Mouse (Mus musculus) heart, postnatal 14 days (tissue): ENCODE data around the gene Sipa1. TPM values are rescaled to one million over a fixed set of nuclear protein-coding genes. Genes with fewer than 3 reads are reported as not detected.

ENCODE experiments used
- DNase-seq, 2 experiments: peaks; one replicate each; pipeline ENCODE4 v3.0.0; 2021 to 2022
- intact Hi-C: fragments of 180-260 bp; cut with DNase I; formaldehyde crosslinking; loops from one replicate; pipeline ENCODE4 v1.15.1; 2025
- total RNA-seq, 2 experiments: library from RNA; stranded (reverse); gene quantifications; 2 replicates each; pipeline ENCODE4 v1.2.3; 2021

Gene Sipa1
- total RNA-seq, 2 experiments from 2014 or later, result 32.7 to 33.8 TPM

- intact Hi-C loops, result no loop called here
Observed at GRCm38 (mm10) chr19:5649298-5649741, 14.2 kb downstream of the Sipa1 start.

GRCm38 (mm10) chr19:5648401-5649297 is 14.9 kb downstream of the Sipa1 start:
- DNase-seq, result peak; percentile 83 to 85
- intact Hi-C loops, result no loop called here

More at GRCm38 (mm10) chr19:5649298-5649741, 14.2 kb downstream of the Sipa1 start:
- peak; percentile 59 to 70 for DNase-seq

DNA sequence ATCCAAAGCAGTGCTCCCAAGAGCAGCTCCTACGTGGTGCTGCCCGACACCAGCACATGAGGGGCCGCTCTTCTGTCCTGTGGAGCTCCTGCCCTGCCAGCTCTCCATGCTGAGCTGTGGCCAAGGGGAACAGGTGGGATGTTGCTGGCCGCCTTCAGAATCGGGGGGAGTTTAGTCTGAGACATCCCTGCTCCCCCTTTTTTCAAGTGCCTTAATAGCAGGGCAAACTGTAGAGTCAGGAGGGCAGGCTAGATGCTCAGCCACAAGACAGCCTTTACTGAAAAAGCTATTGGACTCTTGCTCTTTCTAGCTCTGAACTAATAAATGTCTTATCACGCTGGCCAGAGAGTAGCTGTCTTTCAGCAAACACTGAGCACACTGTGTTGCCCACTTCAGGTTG is 15.7 kb downstream of the Sipa1 start:
- no peak for DNase-seq
- intact Hi-C loops, result no loop called here

DNA sequence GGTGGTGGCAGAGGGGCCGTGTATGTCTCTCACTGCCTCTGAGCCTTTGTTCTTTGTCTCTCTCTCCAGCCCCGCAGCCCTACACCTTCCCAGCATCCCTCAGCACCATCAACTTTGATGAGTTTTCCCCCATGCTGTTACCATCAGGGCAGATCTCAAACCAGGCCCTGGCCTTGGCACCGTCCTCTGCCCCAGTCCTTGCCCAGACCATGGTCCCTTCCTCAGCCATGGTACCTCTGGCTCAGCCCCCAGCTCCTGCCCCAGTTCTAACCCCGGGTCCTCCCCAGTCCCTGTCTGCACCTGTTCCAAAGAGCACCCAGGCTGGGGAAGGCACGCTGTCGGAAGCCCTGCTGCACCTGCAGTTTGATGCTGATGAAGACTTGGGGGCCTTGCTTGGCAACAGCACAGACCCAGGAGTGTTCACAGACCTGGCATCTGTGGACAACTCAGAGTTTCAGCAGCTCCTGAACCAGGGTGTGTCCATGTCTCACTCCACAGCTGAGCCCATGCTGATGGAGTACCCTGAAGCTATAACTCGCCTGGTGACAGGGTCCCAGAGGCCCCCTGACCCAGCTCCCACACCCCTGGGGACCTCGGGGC is 16.7 kb downstream of the Sipa1 start:
- intact Hi-C loops, result no loop called here

DNA sequence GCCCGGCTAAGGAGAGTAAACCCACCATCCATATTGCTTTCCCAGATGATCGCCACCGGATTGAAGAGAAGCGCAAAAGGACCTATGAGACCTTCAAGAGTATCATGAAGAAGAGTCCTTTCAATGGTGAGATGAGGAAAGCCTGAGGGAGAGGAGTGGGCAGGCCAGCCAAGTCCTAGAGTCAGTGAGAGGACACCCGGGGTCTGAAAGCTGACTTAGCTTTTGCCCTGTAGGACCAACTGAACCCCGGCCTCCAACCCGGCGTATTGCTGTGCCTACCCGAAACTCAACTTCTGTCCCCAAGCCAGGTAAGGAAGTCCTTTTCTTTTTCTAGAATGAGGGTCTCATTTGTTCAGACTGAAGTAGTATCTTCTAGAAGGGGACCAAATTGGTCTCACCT is 18.2 kb downstream of the Sipa1 start:
- intact Hi-C loops, result no loop called here

More for the DNA sequence above, 16.7 kb downstream of the Sipa1 start:
- DNase-seq, result no peak

GRCm38 (mm10) chr19:5641641-5642040 is 21.9 kb downstream of the Sipa1 start:
- intact Hi-C loops, result no loop called here
- DNase-seq, result no peak

More for the DNA sequence above, 18.2 kb downstream of the Sipa1 start:
- DNase-seq, result no peak

- intact Hi-C loops, result no loop called here
- DNase-seq, result no peak
Observed at GRCm38 (mm10) chr19:5641021-5641420, 22.5 kb downstream of the Sipa1 start.

DNA sequence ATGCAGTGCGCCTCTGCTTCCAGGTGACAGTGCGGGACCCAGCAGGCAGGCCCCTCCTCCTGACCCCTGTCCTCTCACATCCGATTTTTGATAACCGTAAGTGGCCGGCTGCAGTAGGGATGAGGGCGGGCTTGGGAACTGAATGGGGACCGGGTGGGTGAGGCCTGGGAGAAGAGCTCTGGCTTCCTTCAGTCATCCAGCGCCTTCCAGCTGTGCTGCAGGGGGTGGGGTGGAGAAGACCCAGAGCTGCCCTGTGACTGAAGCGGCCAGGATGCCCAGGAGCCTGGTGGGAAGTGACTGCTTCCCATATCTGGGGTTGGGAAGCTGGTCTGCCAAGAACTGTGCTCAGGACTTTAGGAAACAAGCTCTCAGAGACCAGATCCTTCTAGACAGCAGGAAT is 23.2 kb downstream of the Sipa1 start:
- intact Hi-C loops, result no loop called here
- no peak for DNase-seq

GRCm38 (mm10) chr19:5638416-5639005 is 25.0 kb downstream of the Sipa1 start:
- no peak for DNase-seq
- intact Hi-C loops, result no loop called here

- intact Hi-C loops, result no loop called here
- DNase-seq, result peak; percentile 95 to 96
Observed at GRCm38 (mm10) chr19:5637069-5638047, 26.1 kb downstream of the Sipa1 start, which contains the start of gene Rela. Gene Rela (plus strand): TSS chr19:5637483.

DNA sequence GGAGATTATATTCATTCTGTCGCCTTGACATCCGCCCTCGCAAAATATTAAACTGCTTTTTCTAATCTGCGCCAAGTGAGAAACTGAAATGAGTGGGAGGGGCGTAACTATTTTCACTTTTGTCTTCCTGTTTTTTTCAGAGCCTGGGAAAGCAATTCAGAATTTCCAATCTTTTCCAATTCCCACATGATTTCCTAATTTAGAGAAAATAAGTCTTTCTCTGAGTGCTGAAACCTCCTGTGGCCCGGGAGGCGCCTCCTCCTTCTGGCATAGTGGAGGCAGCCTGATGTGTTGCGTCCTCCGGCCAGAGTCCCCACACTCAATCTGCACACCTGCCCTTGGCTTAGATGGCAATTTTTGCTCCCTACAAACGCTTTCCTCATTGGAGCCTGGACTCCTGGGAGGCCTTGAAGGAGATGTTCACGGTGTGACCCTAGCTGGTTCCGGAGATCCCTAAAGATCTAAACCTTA is 26.9 kb downstream of the Sipa1 start:
- peak in 1 of 2 experiments; percentile 48 for DNase-seq
- intact Hi-C loops, result no loop called here

DNA sequence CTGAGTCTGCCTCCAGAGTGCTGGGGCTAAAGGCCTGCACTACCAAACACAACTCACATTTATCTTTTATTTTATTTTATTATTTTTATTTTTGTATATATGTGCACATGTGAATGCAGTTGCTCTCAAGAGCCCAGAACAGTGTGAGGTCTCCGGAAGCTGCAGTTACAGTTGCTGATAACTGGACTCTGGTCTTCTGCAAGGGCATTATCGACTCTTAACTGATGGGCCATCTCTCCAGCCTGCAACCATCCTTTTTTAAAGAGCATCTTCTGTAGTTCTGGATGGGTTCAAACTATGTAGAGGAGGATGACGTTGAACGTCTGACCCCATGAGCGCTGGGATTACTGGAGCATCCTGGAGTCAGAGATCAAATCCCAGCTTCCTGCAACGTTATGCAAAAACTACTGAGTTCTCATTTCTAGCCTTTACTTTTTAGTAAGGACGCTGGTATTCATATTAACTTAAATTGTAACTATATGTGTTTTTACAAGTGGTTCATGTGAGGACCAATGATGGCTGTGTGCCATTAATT is 27.4 kb downstream of the Sipa1 start:
- intact Hi-C loops, result no loop called here
- no peak for DNase-seq

- DNase-seq, result no peak
- intact Hi-C loops, result no loop called here
Observed at GRCm38 (mm10) chr19:5632120-5632519, 31.4 kb downstream of the Sipa1 start.

DNA sequence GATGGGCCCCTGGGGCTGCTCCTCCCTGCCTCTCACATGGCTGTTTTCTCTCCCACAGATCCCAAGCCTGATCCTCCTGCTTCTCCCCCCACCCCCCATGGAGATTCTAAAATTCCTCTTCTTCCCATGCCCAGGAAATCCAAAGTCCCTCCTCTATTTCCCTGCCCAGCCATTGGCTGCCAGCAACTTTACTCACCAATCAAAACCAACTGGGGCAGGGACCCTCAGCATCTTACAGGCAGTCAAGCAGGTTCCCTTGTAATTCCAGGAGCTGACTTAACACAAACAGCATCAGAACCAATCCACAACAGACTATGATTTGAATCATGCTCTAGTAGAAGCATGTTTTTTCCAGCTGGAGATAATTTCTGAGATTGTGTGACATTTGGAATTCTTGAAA is 33.6 kb downstream of the Sipa1 start:
- intact Hi-C loops, result no loop called here
- no peak for DNase-seq

DNA sequence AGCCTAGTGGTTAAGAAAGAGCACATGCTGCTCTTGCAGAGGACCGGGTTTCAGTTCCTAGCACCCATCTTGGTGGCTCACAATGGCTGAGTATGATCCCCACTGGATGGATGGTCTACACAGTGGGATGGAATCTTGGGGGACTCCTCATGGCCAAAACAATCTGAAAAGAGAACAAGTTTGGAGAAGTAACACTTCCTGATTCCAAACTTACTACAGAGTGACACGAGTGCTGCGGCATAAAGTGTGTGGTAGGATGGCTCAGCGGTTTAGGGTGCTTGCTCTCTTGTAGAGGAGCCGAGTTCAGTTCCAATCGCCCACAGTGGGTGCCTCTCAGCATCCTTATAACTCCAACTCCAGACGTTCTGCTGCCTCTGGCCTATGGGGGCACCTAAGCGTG is 38.2 kb downstream of the Sipa1 start:
- intact Hi-C loops, result no loop called here
- DNase-seq, result no peak

GRCm38 (mm10) chr19:5621884-5622283 is 41.6 kb downstream of the Sipa1 start:
- intact Hi-C loops, result no loop called here
- no peak for DNase-seq

- no peak for DNase-seq
- intact Hi-C loops, result no loop called here
Observed at GRCm38 (mm10) chr19:5620007-5620406, 43.5 kb downstream of the Sipa1 start.

- intact Hi-C loops, result no loop called here
- no peak for DNase-seq
Observed at GRCm38 (mm10) chr19:5614953-5615352, 48.6 kb downstream of the Sipa1 start.

DNA sequence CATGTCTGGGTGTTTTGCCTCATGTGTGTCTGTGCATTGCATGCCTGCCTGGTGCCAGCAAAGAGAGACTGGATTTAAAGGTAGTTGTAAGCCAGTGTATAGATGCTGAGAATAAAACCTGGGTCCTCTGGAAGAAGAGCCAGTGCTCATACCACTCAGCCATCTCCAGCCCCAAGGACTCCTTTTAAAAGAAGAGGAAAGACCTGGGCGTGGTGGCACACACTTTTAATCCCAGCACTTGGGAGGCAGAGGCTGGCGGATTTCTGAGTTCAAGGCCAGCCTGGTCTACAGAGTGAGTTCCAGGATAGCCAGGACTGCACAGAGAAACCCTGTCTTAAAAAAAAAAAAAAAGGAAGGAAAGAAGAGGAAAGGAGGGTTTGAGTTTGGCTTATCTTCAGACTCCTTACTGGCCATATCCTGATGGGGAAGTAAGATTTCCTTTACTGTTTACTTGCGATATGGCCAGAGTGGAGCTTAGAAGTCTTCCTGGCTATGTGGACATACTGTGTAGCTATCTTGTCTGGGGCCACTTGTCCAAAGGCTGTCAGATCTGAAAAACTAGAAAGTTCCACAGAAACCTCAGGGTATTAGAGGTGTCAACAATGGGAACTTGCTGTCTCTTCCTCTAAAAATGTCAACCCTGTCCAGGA is 50.6 kb downstream of the Sipa1 start:
- intact Hi-C loops, result loop anchor here (2.0 kb wide), 1 partner anchor 22 kb away; no protein-coding TSS in a partner anchor

More for the DNA sequence above, 50.6 kb downstream of the Sipa1 start:
- DNase-seq, result no peak
